Mouse (Mus musculus): ENCODE data around the gene Mllt6. TPM values are rescaled to one million over a fixed set of nuclear protein-coding genes. Genes with fewer than 3 reads are reported as not detected.

Gene Mllt6
- polyA plus RNA-seq, 1 experiment from 2014 or later, result 5.5 TPM

DNA sequence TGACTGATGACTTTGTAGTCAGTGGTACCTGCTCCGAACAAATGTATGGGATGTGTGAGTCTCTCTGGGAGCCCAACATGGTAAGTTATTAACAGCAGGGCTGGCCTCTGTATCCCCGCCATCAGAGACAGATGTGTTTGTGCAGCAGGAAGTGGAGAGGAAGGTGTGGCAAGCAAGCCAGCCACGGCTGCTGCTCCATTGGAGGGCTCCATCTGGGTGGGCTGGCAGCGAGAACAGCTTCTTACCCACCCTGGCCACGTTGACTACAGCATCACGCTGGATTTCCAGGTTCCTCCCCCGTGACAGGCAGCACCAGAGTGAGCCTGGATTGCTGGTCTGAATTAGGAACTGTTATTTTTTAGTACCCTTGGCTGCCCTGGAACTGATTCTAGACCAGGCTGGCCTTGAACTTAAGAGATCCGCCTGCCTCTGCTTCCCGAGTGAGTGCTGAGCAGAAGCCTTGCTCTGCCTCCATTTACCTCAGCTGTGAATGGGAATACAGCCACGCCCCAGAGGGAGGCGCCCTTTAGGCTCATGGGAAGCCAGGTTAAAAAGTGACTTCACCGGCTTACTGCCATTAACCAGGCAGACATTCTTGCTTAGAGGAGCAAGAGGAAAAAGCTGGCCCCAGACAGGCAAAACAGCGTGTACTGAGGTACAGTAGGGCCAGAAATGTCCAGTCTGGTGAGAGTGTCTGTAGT lies 48.1 kb downstream of the Mllt6 start:
- H3K27me3 ChIP-seq (ENCODE audit: insufficient read depth, low read length), result no peaks in the 10 kb centered on the region
- no peak overlapping the region for H3K4me3 ChIP-seq (ENCODE audit: low read length)
- no peak overlapping the region for H3K4me2 ChIP-seq (replicated peaks; ENCODE audit: low read depth, low read length)
- 73% methylated on average over 13 of the region's 13 CpGs for WGBS
- 0 out of 2 replicates have a peak, but pooled peaks cover 3% of the 10 kb centered on the region for H3K9me3 ChIP-seq (ENCODE audit: low read length)
- no peak for ATAC-seq (ENCODE audit: low FRiP score, low TSS enrichment)
- H3K9ac ChIP-seq (replicated peaks; ENCODE audit: low read length), result no peak overlapping the region
- no peaks in the 10 kb centered on the region for H3K4me1 ChIP-seq (ENCODE audit: insufficient read depth, low read length)
- H3K27ac ChIP-seq (ENCODE audit: low read length), result no peak overlapping the region
- peaks cover 46% of the 10 kb centered on the region for H3K36me3 ChIP-seq (ENCODE audit: insufficient read depth, low read length)

DNA sequence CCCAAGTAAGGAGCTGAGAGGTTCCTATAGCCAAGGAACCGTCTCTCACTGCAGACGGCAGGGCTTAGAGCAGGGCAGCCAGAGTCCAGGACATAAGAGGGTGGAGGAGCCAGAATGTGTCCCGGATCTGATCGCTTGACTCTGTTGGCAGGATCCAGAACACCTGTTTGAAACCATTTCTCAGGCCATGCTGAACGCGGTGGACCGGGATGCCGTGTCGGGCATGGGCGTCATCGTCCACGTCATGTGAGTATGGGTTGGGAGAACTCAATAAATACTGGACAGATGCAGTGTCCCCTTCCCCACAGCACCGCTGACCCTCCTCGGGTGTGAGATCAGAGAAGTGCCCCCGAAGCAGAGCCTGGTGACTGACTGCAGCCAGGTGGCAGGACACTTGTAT lies 49.1 kb downstream of the Mllt6 start:
- Histone ChIP-seq H3K36me3 (ENCODE audit: insufficient read depth, low read length) (peaks cover 43% of the 10 kb centered on the region), H3K27me3 (ENCODE audit: insufficient read depth, low read length) (no peaks in the 10 kb centered on the region)
- WGBS, result 91% methylated on average over 15 of the region's 15 CpGs

DNA sequence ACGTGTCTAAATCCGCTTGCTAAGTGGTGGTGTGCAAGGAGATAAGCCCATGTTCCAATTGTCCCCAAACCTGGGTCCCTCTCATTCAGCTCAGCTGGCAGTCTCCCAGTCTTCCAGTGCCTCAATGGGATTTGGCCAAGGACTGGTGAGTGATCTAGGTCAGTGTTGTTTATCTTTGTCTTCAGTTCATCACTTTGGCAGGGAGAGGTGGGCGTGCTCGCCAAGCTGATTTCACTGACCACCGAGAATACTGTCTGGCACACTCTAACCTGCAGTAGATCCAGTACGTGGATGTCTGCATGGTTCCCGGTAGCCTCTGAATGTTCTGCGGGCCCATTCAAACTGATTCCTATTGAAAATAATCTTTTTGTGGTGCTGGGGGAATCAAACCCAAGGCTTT lies 50.7 kb downstream of the Mllt6 start:
- no peak for ATAC-seq (ENCODE audit: low FRiP score, low TSS enrichment)
- Histone ChIP-seq H3K9ac (replicated peaks; ENCODE audit: low read length) (no peak overlapping the region), H3K9me3 (ENCODE audit: low read length) (0 out of 2 replicates have a peak, but pooled peaks cover 3% of the 10 kb centered on the region), H3K27me3 (ENCODE audit: insufficient read depth, low read length) (no peaks in the 10 kb centered on the region), H3K4me2 (replicated peaks; ENCODE audit: low read depth, low read length) (no peak overlapping the region), H3K36me3 (ENCODE audit: insufficient read depth, low read length) (peaks cover 43% of the 10 kb centered on the region), H3K27ac (ENCODE audit: low read length) (no peak overlapping the region), H3K4me3 (ENCODE audit: low read length) (no peak overlapping the region), H3K4me1 (ENCODE audit: insufficient read depth, low read length) (no peaks in the 10 kb centered on the region)
- WGBS, result 85% methylated on average over 8 of the region's 8 CpGs

More for the DNA sequence above, 49.1 kb downstream of the Mllt6 start:
- H3K9ac ChIP-seq (replicated peaks; ENCODE audit: low read length), result no peak overlapping the region
- H3K9me3 ChIP-seq (ENCODE audit: low read length), result 0 out of 2 replicates have a peak, but pooled peaks cover 3% of the 10 kb centered on the region
- ATAC-seq (ENCODE audit: low FRiP score, low TSS enrichment), result no peak
- H3K27ac ChIP-seq (ENCODE audit: low read length), result peak overlapping the region; percentile 50; the same call in 1 of the 2 replicates
- no peak overlapping the region for H3K4me2 ChIP-seq (replicated peaks; ENCODE audit: low read depth, low read length)
- H3K4me3 ChIP-seq (ENCODE audit: low read length), result no peak overlapping the region
- no peaks in the 10 kb centered on the region for H3K4me1 ChIP-seq (ENCODE audit: insufficient read depth, low read length)

DNA sequence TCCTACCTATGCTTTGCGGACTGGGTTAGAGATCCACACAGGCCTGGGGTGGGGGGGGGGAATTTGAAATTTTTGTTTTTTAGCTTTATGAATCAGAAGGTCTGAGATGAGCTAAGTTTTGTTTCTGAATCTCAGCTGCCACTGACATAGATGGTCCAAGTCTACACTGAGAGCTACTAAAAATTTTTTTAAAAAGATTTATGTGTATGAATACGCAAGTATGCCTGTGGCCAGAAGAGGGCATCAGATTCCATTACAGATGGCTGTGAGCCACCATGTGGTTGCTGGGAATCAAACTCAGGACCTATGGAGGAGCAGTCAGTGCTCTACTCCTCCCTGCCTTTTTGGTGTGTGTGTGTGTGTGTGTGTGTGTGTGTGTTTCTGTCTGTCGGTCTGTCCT lies 51.1 kb downstream of the Mllt6 start:
- 94% methylated on average over 3 of the region's 3 CpGs for WGBS
- no peak overlapping the region for H3K4me3 ChIP-seq (ENCODE audit: low read length)
- H3K36me3 ChIP-seq (ENCODE audit: insufficient read depth, low read length), result peaks cover 47% of the 10 kb centered on the region
- H3K27me3 ChIP-seq (ENCODE audit: insufficient read depth, low read length), result no peaks in the 10 kb centered on the region
- H3K27ac ChIP-seq (ENCODE audit: low read length), result no peak overlapping the region
- no peaks in the 10 kb centered on the region for H3K4me1 ChIP-seq (ENCODE audit: insufficient read depth, low read length)
- ATAC-seq (ENCODE audit: low FRiP score, low TSS enrichment), result no peak
- H3K9me3 ChIP-seq (ENCODE audit: low read length), result 0 out of 2 replicates have a peak, but pooled peaks cover 3% of the 10 kb centered on the region
- no peak overlapping the region for H3K4me2 ChIP-seq (replicated peaks; ENCODE audit: low read depth, low read length)
- no peak overlapping the region for H3K9ac ChIP-seq (replicated peaks; ENCODE audit: low read length)

DNA sequence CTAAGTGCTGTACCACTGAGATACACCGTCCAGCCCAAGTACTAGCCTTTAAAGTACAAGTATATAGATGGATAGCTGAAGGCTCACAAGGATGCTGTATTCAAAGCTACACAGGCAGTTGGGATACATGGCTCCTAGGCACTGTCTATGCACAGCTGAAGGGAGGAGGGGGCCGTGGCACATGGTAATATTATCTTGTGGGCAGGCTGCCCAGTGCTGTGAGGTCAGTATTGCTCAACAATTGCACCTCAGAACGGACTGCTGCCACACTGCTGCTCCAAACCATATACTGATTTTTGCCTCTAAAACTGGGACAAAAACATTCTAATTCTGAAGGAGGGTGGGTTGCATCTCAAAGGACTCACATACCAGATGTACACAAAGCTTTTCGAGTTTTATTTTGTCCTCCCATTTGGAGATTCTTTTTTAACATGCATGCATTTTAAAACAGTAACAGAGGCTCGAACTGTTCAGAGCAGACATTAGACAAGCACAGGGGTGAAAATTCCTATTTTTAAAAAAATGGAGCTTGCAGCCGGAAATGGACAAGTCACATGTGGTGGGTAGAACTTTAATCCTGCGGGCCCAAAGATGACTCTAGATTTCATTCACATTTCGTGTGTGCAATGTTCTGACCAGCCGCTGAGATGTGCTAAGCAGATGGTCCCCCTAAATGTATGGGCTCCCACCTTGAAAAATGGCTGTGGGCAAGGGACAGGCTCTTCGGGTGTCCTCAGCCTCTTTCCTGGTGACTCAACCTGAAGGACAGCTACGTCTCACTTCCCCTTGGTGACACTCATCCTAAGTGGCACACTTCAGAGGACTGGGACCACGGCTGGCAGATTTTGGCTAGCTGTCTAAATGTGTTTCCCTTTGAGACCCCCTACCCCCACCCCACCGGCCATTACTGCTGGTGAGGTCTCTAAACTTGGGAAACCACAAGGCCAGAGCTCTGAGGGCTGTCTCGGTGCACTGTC lies 51.9 kb downstream of the Mllt6 start:
- no peak overlapping the region for H3K27ac ChIP-seq (ENCODE audit: low read length)
- no peak overlapping the region for H3K4me3 ChIP-seq (ENCODE audit: low read length)
- WGBS, result 85% methylated on average over 14 of the region's 14 CpGs
- 0 out of 2 replicates have a peak, but pooled peaks cover 3% of the 10 kb centered on the region for H3K9me3 ChIP-seq (ENCODE audit: low read length)
- no peaks in the 10 kb centered on the region for H3K27me3 ChIP-seq (ENCODE audit: insufficient read depth, low read length)
- H3K4me1 ChIP-seq (ENCODE audit: insufficient read depth, low read length), result no peaks in the 10 kb centered on the region
- no peak overlapping the region for H3K4me2 ChIP-seq (replicated peaks; ENCODE audit: low read depth, low read length)
- H3K9ac ChIP-seq (replicated peaks; ENCODE audit: low read length), result no peak overlapping the region
- peaks cover 55% of the 10 kb centered on the region for H3K36me3 ChIP-seq (ENCODE audit: insufficient read depth, low read length)
- ATAC-seq (ENCODE audit: low FRiP score, low TSS enrichment), result no peak

DNA sequence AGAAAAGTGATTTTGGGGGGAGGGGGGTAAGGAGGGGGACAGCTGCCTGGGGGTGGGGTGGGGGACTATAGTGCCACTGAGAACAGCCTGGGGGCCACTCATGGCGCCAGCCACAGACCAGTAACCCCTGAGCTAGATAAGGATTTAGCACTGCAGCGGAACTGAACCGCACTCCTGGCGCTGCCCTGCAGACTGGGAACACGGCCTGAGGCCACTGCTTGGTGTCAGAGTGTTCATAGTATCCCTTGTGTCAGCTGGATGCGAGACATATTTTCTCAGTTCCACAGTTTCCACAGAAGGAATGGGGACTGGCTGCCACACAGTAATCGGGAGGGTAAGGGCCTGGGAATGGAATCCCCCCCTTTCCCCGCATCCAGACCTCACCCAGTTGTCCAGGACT lies 52.8 kb downstream of the Mllt6 start:
- Histone ChIP-seq H3K9me3 (ENCODE audit: low read length) (0 out of 2 replicates have a peak, but pooled peaks cover 3% of the 10 kb centered on the region), H3K4me3 (ENCODE audit: low read length) (no peak overlapping the region), H3K36me3 (ENCODE audit: insufficient read depth, low read length) (peaks cover 63% of the 10 kb centered on the region), H3K27me3 (ENCODE audit: insufficient read depth, low read length) (no peaks in the 10 kb centered on the region), H3K4me1 (ENCODE audit: insufficient read depth, low read length) (no peaks in the 10 kb centered on the region), H3K9ac (replicated peaks; ENCODE audit: low read length) (no peak overlapping the region), H3K4me2 (replicated peaks; ENCODE audit: low read depth, low read length) (no peak overlapping the region), H3K27ac (ENCODE audit: low read length) (no peak overlapping the region)
- WGBS, result 87% methylated on average over 8 of the region's 8 CpGs
- ATAC-seq (ENCODE audit: low FRiP score, low TSS enrichment), result no peak

DNA sequence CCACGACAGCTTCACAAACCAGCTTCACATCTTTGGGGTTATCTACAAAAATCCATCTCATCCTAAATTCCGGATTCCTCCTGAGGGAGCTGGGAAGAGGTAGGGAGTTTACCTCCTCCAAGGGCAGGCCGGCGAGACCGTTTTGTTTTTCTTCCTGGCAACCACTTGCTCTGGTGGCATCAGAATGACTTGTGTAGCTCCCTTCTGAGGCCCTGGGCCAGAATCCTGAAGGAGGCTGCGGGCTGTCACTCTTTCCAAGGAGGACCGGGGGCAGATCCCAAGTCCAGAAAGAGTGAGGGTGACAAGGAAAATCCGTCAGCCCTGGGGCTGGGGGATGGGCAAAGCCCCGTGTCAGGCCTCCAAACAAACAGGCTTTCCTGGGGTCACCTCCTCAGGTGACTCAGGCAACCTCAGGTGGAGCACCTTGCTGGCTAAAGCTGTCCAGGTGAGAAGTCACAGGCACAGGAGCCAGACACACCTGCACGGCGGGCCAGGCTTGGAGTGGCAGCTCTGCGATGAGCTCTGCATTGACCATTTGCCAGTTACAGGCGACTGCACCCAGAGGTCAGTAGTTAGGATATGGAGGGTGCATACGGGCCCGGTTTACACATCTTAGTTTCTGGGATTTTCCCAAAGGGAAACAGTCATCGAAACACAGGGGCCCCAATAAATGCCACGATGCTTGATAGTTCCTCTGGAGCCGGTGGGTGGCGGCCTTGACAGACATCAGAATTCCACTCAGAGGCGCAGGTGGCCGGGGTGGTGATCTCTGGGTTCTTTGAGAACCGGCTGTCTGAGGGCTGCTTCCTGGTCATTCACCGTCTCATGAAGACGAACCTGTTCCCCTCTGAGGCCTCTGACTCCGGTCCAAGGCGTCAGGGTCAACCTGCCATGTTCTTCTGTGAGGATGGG lies 54.4 kb downstream of the Mllt6 start:
- Histone ChIP-seq H3K27ac (ENCODE audit: low read length) (no peak overlapping the region), H3K4me3 (ENCODE audit: low read length) (no peak overlapping the region), H3K9ac (replicated peaks; ENCODE audit: low read length) (no peak overlapping the region), H3K27me3 (ENCODE audit: insufficient read depth, low read length) (no peaks in the 10 kb centered on the region), H3K36me3 (ENCODE audit: insufficient read depth, low read length) (peaks cover 69% of the 10 kb centered on the region), H3K4me2 (replicated peaks; ENCODE audit: low read depth, low read length) (no peak overlapping the region), H3K4me1 (ENCODE audit: insufficient read depth, low read length) (no peaks in the 10 kb centered on the region), H3K9me3 (ENCODE audit: low read length) (peaks cover 3% of the 10 kb centered on the region; the same call in 1 of the 2 replicates)
- no peak for ATAC-seq (ENCODE audit: low FRiP score, low TSS enrichment)
- WGBS, result 82% methylated on average over 26 of the region's 26 CpGs

DNA sequence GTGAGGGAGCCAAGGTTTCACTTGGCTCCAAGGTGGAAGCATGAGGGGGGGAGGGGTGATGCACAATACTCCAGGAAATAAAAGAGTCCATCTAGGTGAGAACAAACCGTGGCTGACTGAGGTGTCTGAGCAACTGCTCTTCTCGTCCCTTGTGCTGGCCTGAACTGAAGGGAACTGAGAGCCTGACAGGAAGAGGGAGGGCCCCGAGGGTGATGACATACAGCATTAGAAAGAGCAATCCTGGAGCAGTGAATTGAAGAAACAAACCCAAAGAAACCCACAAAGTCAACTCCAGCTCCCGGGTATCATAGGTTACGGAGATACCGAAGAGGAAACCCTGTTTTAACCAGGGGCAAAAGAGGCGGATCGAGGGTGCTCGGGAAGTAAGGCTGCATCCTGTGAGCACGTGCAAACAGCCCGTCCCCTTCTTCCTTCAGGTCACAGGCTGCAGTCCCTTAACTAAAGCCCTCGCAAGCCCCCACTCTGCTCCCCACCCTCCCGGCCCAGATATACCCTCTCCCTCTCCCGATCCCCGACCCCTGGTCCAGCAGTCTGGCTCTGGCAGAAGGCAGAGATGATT lies 55.2 kb downstream of the Mllt6 start:
- Histone ChIP-seq H3K9ac (replicated peaks; ENCODE audit: low read length) (no peak overlapping the region), H3K36me3 (ENCODE audit: insufficient read depth, low read length) (peaks cover 69% of the 10 kb centered on the region), H3K4me2 (replicated peaks; ENCODE audit: low read depth, low read length) (no peak overlapping the region), H3K4me1 (ENCODE audit: insufficient read depth, low read length) (no peaks in the 10 kb centered on the region), H3K4me3 (ENCODE audit: low read length) (no peak overlapping the region), H3K27me3 (ENCODE audit: insufficient read depth, low read length) (no peaks in the 10 kb centered on the region), H3K27ac (ENCODE audit: low read length) (no peak overlapping the region), H3K9me3 (ENCODE audit: low read length) (peaks cover 3% of the 10 kb centered on the region; the same call in 1 of the 2 replicates)
- 73% methylated on average over 15 of the region's 15 CpGs for WGBS
- no peak for ATAC-seq (ENCODE audit: low FRiP score, low TSS enrichment)

DNA sequence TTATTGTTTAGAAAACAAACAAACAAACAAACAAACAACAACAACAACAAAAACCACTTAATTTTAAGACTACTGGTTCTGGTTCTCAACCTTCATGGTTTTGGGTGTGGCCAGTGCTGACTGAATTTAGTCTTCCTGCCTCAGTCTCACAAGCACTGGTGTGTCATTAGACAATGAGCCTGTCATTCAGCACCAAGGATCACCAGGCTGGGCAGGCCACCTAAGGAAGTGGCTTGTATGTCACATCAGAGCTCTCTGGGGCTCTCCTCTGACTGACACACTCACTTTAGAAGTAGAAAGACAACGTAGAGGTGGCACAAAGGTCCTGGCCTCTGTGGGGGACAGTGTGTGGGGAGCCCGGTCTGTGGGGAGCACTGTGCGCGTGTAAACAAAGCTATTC lies 55.8 kb downstream of the Mllt6 start:
- WGBS, result 82% methylated on average over 4 of the region's 4 CpGs

More for the DNA sequence above, 55.8 kb downstream of the Mllt6 start:
- Histone ChIP-seq H3K36me3 (ENCODE audit: insufficient read depth, low read length) (peaks cover 66% of the 10 kb centered on the region), H3K4me2 (replicated peaks; ENCODE audit: low read depth, low read length) (no peak overlapping the region), H3K4me3 (ENCODE audit: low read length) (no peak overlapping the region), H3K4me1 (ENCODE audit: insufficient read depth, low read length) (no peaks in the 10 kb centered on the region), H3K9ac (replicated peaks; ENCODE audit: low read length) (no peak overlapping the region), H3K27ac (ENCODE audit: low read length) (no peak overlapping the region), H3K9me3 (ENCODE audit: low read length) (peaks cover 3% of the 10 kb centered on the region; the same call in 1 of the 2 replicates), H3K27me3 (ENCODE audit: insufficient read depth, low read length) (no peaks in the 10 kb centered on the region)
- no peak for ATAC-seq (ENCODE audit: low FRiP score, low TSS enrichment)

Data from kidney, embryonic 16.5 days (tissue).